Mouse (Mus musculus) neural tube, embryonic 10.5 days (tissue): ENCODE data around the gene Themis3.
"Not testable (repeated sequence)": the region's sequence is repeated elsewhere in the genome, so short reads cannot be mapped to it uniquely, and the experiment has no call there.

Experiments used
- DNase-seq: peaks from one replicate; pipeline ENCODE4 v3.0.0-alpha.2; 2017; ENCODE audit warnings: low spot score; ENCODE audit errors: extremely low spot score

The Themis3 gene

DNA sequence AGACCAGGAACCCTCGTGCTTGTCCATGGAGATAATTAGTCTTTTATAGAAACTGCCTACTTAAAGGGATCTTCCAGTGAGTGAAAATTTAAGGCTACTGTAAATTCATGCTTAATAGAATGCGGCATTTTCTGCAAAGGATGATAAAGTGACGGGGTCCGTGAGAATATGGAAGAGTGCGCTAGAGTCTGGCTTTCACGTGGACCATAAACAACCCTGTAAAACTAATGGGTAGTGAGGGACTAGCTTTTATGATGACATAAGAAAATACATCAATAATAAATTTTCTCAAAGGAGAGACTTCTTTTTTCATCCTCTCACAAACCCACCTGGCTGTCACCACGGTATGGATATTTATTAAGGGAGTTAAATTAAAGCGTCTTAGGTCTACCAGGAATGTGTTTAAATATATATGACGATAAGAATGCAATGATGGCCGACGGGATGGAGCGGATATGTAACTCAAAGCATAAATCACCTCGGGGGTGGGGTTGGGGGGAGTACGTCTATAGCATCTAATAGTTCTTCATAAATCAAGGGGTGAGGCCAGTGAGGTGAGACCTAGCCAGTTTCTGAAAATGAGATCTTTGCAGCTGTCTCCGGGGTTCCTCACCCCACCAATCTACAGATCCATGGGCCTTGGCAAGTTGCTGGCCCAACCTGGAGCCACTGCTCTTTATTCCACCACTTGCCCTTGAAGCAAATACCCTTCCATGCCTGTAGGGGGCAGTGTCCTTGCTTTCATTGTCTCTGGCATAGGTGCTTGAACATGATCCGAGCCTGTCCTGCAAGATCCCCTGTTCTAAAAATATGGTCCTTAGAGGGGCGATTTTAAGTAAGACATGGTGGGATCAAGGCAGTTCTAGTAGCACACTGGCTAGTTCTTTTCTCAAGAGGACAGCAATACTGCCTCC, 35.8 kb downstream of the Themis3 start:
- DNase-seq: no peak

DNA sequence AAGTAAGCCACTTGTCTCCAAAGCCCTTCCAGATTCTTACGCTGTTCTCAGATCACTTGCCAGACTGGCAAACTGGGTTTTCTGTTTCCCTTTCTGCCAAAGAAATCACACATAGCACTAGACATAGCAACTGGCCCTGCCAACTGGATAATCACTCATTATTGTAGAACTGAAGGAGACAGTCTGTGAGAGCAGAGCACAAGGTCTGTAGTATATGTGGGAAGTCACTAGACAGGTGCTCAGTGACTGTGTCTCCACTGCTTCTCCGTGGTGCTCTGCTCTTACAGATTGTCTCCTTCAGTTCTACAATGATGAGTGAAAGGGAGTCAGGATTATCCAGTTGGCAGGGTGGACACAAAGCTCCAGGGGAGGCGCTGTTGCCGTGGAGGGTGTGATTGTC, 41.7 kb downstream of the Themis3 start:
- DNase-seq: no peak

DNA sequence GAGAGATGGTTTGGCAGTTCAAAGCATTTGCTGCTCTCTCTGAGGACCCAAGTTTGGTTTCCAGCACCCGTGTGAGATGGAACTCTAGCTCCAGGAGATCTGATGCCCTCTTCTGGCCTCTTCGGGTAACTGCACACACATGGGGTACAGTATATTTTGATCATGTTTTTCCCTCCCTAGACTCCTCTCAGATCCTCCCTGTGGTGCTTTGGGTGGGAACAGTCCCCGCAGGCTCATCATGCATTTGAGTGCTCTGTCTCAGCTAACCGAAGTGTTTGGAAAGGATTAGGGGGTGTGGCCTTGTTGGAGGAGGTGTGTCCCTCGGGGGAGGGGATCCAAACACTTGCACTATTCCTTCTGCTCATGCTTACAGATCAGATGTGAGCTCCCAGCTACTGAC, 43.9 kb downstream of the Themis3 start:
- no peak for DNase-seq

DNA sequence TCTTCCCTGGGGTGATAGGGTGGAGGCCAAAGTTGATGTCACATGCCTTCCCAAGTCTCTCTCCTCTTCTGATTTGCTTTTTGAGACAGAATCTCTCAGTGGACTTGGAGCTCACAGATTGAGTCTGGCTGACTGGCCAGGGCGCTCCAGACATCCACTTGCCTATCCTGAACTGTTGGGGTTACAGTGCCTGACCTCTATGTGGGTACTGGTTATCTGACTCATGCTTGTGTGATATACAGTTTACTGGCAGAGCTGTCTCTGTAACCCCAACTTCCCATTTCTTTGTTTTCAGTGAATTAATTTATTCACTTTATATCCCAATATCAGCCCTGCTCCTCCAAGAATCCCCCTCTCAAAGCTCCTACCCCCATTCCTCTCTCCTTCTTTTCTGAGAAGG, 62.1 kb downstream of the Themis3 start:
- DNase-seq: no peak

DNA sequence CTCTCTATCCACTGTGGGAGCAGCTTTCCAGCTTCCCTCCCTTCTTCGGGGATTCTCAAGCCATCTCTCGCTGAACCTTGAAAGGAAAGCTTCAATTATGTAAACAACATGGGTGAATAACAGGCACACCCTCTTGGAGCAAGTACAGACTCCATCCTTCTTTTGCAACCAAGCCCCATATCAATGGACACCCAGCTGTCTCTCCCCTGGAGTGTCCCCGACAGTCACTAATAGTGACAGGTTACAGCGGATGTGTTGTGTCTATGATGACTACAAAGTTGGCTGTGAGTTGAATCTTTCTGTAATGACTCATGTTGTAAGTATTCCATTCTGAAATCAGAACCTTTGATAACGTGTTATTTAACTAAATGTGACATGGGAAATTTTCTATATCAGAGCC, 71.0 kb downstream of the Themis3 start:
- DNase-seq: no peak

DNA sequence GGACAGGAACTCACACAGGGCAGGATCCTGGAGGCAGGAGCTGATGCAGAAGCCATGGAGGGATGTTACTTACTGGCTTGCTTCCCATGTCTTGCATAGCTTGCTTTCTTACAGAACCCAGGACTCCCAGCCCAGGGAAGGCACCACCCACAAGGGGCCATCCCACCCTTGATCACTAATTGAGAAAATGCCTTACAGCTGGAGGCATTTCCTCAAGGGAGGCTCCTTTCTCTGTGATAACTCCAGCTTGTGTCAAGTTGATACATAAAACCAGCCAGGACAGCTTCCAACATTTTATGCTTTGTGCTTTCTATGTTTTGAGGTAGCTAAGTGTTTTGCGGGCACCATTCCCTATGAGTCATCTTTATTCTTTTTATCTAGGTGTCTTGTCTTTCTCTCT, 71.8 kb downstream of the Themis3 start:
- DNase-seq: not testable (repeated sequence)

DNA sequence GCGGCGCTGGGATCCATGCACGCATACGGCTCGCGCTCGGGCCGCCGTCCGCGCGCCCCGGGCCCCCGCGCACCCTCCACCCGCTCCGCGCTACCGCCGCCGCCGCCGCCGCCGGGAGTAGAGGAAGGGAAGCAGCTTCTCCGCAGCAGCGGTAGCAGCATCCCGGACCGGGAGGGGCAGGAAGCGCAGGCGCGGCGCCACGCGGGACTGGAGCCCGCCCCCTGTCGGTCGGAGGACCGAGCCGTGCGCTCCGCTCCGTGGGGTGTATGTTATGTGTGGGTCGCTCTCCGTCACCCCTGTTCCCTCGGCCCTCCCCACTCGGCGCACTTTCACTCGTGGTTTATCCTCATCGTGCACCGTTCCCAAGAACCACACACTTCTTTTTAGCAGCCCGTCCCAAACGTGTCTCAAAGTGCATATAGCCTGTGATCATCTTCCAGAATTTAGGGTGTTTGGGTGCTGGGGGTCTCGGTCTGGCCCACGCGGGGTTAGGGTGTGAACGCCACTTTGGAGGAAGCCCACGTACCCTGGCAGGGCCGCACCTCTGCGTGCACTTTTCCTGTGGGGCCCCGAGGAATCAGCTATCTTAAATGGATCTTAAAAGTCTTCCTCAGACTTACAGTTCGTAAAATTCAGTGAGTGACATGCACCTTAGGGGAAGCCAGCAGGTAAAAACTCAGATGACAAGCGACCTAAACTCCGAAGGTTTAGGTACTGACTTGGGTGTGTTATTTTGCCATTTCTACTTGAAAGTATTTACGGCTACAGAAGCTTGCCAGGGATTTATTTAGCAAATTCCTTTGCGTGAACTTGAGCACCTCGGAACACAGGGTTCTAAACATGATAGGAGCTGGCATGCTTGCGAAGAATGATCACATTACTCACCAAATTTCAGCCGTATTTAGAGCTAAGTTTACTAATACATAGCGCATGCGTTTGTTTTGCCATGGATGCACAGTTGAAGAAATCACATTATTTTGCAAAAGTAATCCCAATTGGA, 74.6 kb downstream of the Themis3 start, which contains the start of gene Rab12:
TSS of gene Rab12 (minus strand) at position 176 of the 1,000 bp plus-strand sequence.
- DNase-seq: peak; percentile 92

DNA sequence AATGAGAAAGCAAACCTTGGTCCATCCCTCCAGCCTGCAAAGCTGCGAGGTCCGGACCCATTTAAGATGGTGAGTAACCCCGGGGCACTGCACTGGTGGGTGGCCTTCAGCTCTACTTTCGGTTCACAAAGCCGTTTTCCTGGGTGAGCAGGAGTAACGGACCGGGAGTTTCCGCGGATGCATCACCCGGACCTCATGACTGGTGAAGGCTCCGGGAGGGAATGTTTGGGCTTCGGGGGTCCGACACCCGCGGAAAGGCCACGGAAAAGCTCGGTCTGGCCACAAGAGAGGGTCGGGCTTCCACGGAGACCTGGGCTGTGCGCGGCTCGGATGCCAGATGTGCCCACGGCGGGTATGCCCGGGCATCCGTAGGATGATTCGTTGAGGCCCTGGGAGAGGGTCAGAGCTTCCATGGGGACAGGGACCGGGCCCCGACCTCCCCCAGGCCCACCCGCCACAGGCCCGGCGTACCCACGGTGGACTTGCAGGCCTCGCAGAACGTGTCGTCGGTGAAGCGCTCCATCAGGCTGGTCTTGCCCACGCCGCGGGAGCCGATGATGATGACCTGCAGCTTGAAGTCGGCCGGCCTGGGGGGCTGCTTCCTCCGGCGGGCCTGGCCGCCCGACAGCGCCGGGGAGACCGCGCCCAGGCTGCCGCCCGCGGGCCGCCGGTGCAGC, 75.4 kb downstream of the Themis3 start:
- DNase-seq: no peak

DNA sequence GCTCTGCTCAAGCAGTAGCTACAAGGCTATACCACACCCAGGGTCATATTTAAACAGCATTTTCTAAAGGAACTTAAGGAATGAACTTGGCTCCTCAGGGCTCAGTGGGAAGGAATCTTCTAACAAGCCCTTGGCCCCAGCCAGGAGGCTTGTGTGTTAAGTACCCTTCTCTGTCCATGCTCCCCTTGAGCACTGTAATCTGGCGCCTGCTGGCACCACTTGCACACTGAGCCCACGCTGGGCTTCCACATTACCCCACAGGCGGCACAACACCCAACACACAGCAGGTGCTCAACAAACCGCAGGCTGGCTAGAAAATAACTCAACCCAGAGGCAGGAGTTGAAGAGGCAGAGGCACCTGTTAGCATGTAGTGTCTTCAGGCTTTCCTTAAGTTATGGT, 77.5 kb downstream of the Themis3 start:
- no peak for DNase-seq

DNA sequence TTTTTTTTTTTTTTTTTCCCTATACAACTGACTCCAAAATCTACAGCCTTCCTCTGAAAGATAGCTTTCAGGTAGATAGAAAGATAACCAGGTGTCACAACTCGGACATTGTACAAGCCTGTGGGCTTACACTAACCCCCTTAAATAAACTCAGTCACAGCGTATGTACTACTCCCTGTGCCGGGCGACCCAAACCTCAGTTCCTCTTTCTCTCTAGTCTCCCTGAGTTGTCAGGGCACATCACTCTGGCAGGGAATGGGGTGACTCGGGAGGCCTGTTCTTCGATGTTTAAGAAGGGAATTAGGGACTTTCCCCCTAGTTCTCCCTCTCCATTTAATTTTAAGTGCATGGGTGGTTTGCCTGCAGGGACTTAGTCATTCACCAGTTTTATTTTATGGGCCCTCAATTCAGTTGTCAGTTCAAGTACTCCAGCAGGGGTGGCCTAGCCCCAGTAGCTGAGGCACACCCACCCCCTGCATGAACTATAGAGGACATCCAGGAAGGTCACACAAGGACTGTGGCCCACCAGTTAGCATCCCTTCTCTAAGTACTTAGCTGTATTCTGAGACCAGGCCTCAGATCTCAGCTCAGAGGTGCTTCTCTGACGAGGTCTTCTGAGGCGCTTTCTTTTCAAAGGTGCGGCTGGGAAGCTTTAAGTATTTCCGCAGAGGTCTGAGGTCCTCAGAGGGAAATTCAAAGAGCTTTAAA, 80.0 kb downstream of the Themis3 start:
- no peak for DNase-seq

DNA sequence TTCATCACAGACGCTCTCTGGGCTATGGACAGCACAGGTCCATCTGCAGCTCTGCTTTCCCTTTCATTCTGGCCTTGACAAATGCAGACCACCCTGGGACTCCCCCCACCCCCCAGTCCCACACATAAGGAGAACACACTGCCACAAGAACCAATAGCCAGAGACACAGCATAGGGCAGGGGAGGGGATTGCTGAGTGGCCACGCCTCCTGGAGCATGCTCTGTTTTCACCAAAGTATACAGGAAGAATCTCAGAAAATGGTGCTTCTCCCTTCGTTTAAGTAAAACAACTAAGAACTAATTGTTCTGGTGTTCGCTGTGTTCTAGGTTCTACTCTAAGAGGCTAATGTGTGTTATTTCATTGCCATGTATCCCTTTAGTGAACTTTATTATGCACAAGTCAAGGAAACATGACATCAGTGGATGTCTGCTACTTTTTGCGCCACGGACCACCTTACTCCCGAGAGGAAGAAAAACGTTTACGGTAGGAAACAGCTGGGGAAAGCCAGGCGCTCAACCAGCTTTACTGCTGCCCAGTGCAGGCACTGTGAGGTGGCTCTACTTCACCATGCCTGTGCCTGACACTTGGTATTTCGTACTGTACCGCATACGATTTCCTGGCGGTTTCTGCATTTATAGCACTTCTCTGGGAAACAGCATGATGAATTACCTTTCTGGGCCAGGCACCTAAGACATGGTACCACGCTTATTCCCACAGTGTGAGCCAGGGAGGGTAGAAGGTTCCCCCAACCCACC, 82.0 kb downstream of the Themis3 start:
- DNase-seq: no peak

DNA sequence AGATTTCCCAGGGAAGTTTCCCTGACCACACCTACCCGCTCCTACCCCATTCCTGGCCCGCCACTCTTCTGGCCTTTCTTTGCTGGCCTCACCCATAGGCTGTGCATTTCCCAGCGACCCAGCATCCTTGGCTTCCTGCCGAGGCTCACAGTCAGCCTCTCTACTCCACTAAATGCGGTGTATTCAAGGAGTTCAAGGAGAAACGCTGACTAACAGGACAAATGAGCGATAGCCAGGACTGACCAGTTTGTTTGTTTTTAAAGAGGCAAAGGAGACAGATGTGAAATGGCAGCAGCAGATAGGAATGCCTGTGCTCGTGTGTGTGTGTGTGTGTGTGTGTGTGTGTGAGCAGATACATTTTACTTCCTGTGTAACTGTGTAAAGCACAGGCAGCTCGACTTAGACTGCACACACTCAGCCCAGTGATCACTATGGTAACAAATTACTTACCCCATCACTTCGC, 84.2 kb downstream of the Themis3 start:
- DNase-seq: no peak

DNA sequence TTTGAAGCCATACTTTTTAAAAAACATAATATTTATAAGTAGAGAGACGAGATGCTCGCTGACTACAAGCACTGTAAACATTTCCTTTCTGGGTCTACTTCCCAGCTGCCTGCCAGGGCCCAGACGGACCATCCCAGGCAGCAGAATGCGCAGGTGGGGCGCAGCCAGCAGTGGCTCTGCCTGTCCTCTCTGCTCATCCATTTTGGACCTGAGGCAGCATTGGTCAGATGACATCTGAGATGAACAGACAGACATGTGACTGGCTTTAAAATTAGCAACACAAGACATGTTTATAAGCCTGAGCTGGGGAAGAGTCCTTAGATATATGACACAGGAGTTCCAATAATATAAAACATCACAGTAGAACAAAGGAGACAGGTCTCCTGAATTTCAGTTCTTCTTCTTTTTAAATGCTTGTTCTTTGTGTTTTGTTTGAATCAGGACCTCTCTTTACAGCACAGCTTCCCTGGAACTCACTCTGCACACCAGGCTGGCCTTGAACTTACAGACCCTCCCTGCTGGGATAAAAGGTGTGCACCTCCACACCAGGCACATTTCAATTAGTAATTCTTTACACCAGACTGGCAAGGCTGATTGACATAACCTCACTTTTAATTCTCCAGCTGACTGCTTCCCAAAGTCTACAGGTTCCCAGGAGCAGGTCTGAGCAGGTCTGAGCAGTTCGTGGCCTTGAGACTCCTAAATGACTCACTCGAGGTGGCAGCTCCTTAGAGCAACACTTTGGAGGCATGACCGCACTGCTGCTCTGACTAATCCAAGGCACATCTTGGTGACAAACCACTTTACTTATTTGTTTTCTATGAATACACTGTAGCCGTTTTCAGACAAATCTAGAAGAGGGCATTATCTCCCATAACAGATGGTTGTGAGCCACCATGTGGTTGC, 87.1 kb downstream of the Themis3 start:
- DNase-seq: no peak

DNA sequence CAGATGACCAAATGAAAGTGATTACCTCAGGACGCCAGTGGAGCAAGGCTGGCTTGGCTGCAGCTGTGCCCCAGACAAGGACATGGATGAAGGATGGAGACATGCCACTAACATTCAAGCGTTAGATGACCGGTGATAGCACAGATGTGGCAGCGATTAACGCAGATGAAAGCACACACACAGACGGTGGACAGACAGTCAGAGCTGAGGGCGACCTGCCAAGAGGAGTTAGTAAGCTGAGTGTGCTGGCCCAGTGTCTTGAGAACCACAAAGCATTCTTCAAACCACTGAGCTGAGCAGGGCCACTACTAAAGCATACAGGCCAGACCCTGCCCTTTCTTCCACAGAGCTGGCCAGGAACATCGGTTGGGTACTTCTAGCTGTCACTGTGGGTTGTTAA, 89.5 kb downstream of the Themis3 start:
- no peak for DNase-seq
